Mouse (Mus musculus) heart, postnatal 0 days (tissue): ENCODE results near the gene Prss16.

Experiments used
- CTCF ChIP-seq: IDR thresholded peaks from 2 replicates; pipeline ENCODE4 v1.5.1; 2016; ENCODE audit warnings: antibody characterized with exemption, control low read depth, low read depth
- EP300 ChIP-seq: IDR thresholded peaks from 2 replicates; pipeline ENCODE4 v1.6.1; 2016; ENCODE audit warnings: antibody characterized with exemption, low read depth

DNA sequence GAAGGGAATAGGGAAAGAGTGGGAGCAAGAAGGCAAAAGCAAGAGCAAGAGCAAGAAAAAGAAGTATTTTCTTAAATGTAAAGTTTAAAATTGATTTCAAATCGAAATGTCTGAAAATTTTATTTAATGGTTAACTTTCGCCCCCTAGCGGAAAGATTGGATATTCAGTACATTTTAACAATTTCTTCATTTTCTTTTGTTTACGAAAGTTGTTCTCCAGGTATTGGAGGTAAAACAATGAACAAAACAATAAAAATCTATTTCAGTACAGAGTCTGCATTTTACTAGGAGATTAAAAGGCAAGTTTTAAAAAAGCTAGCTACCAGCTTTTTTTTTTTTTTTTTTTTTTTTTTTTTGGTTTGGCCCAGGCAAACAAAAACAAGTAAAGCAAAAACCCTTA, 21.0 kb upstream of the Prss16 start:
- TF ChIP-seq CTCF (peak; percentile 27; the same call in 1 of the 2 replicates), EP300 (no peak)
